12 mouse cellular contexts compared by ENCODE assay signal in the genomic region with DNA sequence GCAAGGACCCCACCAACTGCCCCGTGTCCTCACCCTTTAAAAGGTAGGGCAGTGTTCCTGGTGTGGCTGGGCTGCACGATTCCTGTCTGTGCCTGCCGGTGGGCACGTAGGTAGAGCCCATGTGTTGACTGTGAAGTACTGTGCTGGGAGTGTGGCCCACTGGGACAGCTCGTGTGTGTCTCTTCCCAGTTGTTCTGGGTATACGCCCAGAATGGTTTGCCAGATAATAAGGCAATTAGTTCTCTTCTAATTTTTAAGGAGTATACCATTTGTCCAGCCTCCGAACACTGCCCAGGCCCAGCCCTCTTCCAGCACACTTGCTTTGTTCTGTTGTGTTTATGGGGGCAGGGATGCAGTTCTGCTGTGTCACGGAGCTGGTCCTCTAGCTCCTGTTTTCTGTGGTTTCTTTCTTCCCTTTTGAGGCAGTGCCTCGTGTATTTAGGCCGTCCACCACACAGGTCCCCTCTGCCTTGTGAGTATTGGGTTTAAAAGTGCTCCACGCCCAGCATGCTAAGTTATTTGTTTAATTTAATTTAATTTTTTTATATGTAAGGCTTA. TPM values are rescaled to one million over a fixed set of nuclear protein-coding genes. Genes with fewer than 3 reads are reported as not detected.
A peak's percentile ranks its signal among the peaks of the same experiment; 100 is the strongest.
DNase-seq lines count a peak whose midpoint lies in the region; ATAC-seq and TF ChIP-seq lines count a peak whose summit lies in the region.
"Had no signal": no experiment of that assay in that cellular context is flagged by ENCODE, and none has a peak within 500 bp of the region (broad histone marks: within the 10 kb centered on the region; RNA-seq: fewer than 3 reads in every experiment).

No protein-coding gene starts in this region.

- TF ChIP-seq CTCF in G1E (IDR thresholded peaks at IDR 0.05; ENCODE audit: low read depth, low read length), result no peak

- H3K4me1 ChIP-seq in hindbrain, embryonic 10.5 days (replicated peaks), result peaks cover 52% of the 10 kb centered on the region
- H3K4me1 ChIP-seq in hindbrain, embryonic 11.5 days (replicated peaks; ENCODE audit: control insufficient read depth, insufficient read depth, low read length), result peaks cover 15% of the 10 kb centered on the region
- H3K4me1 ChIP-seq in G1E (ENCODE audit: insufficient read depth, low read depth, low read length), result peaks cover 73% of the 10 kb centered on the region
- H3K4me1 ChIP-seq in heart, embryonic 14.5 days (ENCODE audit: control insufficient read depth in 2 of 2, insufficient read depth in 2 of 2, low read length in 2 of 2), result peaks cover 33 to 50% of the 10 kb centered on the region in 2 experiments

- no peaks in the 10 kb centered on the region for H3K27me3 ChIP-seq in hindbrain, embryonic 10.5 days (ENCODE audit: insufficient read depth, poor library complexity, severe bottlenecking)
- H3K27me3 ChIP-seq in hindbrain, embryonic 11.5 days (ENCODE audit: control insufficient read depth, insufficient read depth, low read length), result no peaks in the 10 kb centered on the region
- no peaks in the 10 kb centered on the region for H3K27me3 ChIP-seq in G1E (ENCODE audit: insufficient read depth, low read length)
- H3K27me3 ChIP-seq in heart, embryonic 14.5 days (ENCODE audit: control insufficient read depth, insufficient read depth, low read length), result no peaks in the 10 kb centered on the region
- H3K27me3 ChIP-seq: midbrain, embryonic 15.5 days had no signal

- DNase-seq in hindbrain, embryonic 10.5 days (ENCODE audit: low spot score), result no peak
- DNase-seq in hindbrain, embryonic 11.5 days (ENCODE audit: low spot score), result no peak
- DNase-seq in G1E (ENCODE audit: low spot score), result peak; percentile 67
- no peak for DNase-seq in urinary bladder, postnatal 25 days (ENCODE audit: low spot score)
- no peak for DNase-seq in thymus, postnatal 10 days (ENCODE audit: low spot score in 2 of 2)
- DNase-seq in adrenal gland, postnatal 36 days, result no peak
- DNase-seq: kidney, adult 11 months; thymus, postnatal 14 days had no signal

- ATAC-seq in hindbrain, embryonic 11.5 days (ENCODE audit: low FRiP score), result no peak
- ATAC-seq in G1E (ENCODE audit: extremely low read depth, insufficient number of reproducible peaks, low FRiP score, poor library complexity, severe bottlenecking), result peak; percentile 77
- no peak for ATAC-seq in heart, embryonic 14.5 days (ENCODE audit: insufficient number of reproducible peaks, insufficient read depth, low FRiP score, low read depth)
- peak; percentile 68 for ATAC-seq in megakaryocyte progenitor cell, adult 5-6 weeks (replicated peaks; ENCODE audit: poor library complexity)
- ATAC-seq: midbrain, embryonic 15.5 days had no signal

- H3K27ac ChIP-seq in hindbrain, embryonic 10.5 days, result 0 out of 2 replicates have a peak overlapping the region, but pooled peaks have one; percentile 14
- H3K27ac ChIP-seq in hindbrain, embryonic 11.5 days (ENCODE audit: low read depth, low read length), result no peak overlapping the region
- H3K27ac ChIP-seq in heart, embryonic 14.5 days (replicated peaks in 1 of 2; ENCODE audit: control insufficient read depth in 1 of 2, insufficient read depth in 1 of 2, low read depth in 2 of 2, low read length in 2 of 2), result peak overlapping the region; percentile 35 to 57
- H3K27ac ChIP-seq: midbrain, embryonic 15.5 days had no signal

- WGBS in hindbrain, embryonic 10.5 days, result 69% methylated on average over 11 of the region's 11 CpGs
- WGBS in hindbrain, embryonic 11.5 days, result 77% methylated on average over 11 of the region's 11 CpGs
- WGBS in heart, embryonic 14.5 days, result 70% methylated on average over 11 of the region's 11 CpGs

- H3K9ac ChIP-seq in hindbrain, embryonic 11.5 days (ENCODE audit: low read depth, low read length), result no peak overlapping the region
- H3K9ac ChIP-seq in heart, embryonic 14.5 days (ENCODE audit: low read length), result no peak overlapping the region
- H3K9ac ChIP-seq: midbrain, embryonic 15.5 days had no signal

- 0 out of 2 replicates have a peak, but pooled peaks cover 4% of the 10 kb centered on the region for H3K36me3 ChIP-seq in hindbrain, embryonic 10.5 days
- H3K36me3 ChIP-seq in hindbrain, embryonic 11.5 days (ENCODE audit: control insufficient read depth, insufficient read depth, low read length), result no peaks in the 10 kb centered on the region
- H3K36me3 ChIP-seq in G1E (replicated peaks), result peaks cover 31% of the 10 kb centered on the region
- H3K36me3 ChIP-seq in heart, embryonic 14.5 days (ENCODE audit: control insufficient read depth, insufficient read depth, low read length), result no peaks in the 10 kb centered on the region
- H3K36me3 ChIP-seq: midbrain, embryonic 15.5 days had no signal

- no peak overlapping the region for H3K4me2 ChIP-seq in hindbrain, embryonic 11.5 days (replicated peaks; ENCODE audit: low read depth, low read length)
- H3K4me2 ChIP-seq in heart, embryonic 14.5 days (ENCODE audit: low read length), result 0 out of 2 replicates have a peak overlapping the region, but pooled peaks have one; percentile 1
- H3K4me2 ChIP-seq: midbrain, embryonic 15.5 days had no signal

- no peak overlapping the region for H3K4me3 ChIP-seq in hindbrain, embryonic 10.5 days
- no peak overlapping the region for H3K4me3 ChIP-seq in hindbrain, embryonic 11.5 days (ENCODE audit: low read depth, low read length)
- H3K4me3 ChIP-seq in G1E (ENCODE audit: low read depth, low read length), result peak overlapping the region; percentile 60; the same call in 1 of the 2 replicates
- H3K4me3 ChIP-seq in heart, embryonic 14.5 days (ENCODE audit: control insufficient read depth in 1 of 2, insufficient read depth in 1 of 2, low read depth in 1 of 2, low read length in 2 of 2), result no peak overlapping the region
- H3K4me3 ChIP-seq: midbrain, embryonic 15.5 days had no signal

- H3K9me3 ChIP-seq in hindbrain, embryonic 10.5 days, result peaks cover 5% of the 10 kb centered on the region; the same call in 1 of the 2 replicates
- no peaks in the 10 kb centered on the region for H3K9me3 ChIP-seq in hindbrain, embryonic 11.5 days (ENCODE audit: control insufficient read depth, low read length)
- no peaks in the 10 kb centered on the region for H3K9me3 ChIP-seq in G1E (replicated peaks)
- no peaks in the 10 kb centered on the region for H3K9me3 ChIP-seq in heart, embryonic 14.5 days (ENCODE audit: control insufficient read depth, low read length)
- H3K9me3 ChIP-seq: midbrain, embryonic 15.5 days had no signal

RNA-seq across cellular contexts. Expression of a gene that starts 12.2 kb away (rescaled TPM):
- polyA plus RNA-seq in hindbrain, embryonic 10.5 days (2016; fragmentation: Nextera tagmentation; extraction: Ambion mirVana), result 90.0 and 118 TPM in 2 replicates
- polyA plus RNA-seq in hindbrain, embryonic 11.5 days (2014; fragmentation: Nextera tagmentation; extraction: Ambion mirVana), result 116 and 125 TPM in 2 replicates
- total RNA-seq in G1E (2014; fragmentation: Nextera tagmentation) (17.1 and 22.1 TPM in 2 replicates), G1E (2017) (17.6 and 18.6 TPM in 2 replicates)
- polyA plus RNA-seq in G1E (2012), result 46.2 and 51.1 TPM in 2 replicates
- polyA plus RNA-seq in heart, embryonic 14.5 days (2014; fragmentation: Nextera tagmentation; extraction: Ambion mirVana), result 62.8 and 72.9 TPM in 2 replicates
- total RNA-seq in megakaryocyte progenitor cell, adult 5-6 weeks (2015), result 75.9 and 76.7 TPM in 2 replicates
- total RNA-seq in megakaryocyte progenitor cell, adult 5-6 weeks (2017), result 72.6 and 79.3 TPM in 2 replicates
- total RNA-seq in adrenal gland, postnatal 36 days (2021), result 10 to 100 TPM; 37.1 to 53.6 TPM

RNA-seq across cellular contexts. Expression of a gene that starts 31.5 kb away (rescaled TPM):
- polyA plus RNA-seq in hindbrain, embryonic 10.5 days (2016; fragmentation: Nextera tagmentation; extraction: Ambion mirVana), result 4.2 and 4.7 TPM in 2 replicates
- polyA plus RNA-seq in hindbrain, embryonic 11.5 days (2014; fragmentation: Nextera tagmentation; extraction: Ambion mirVana), result 2.7 and 4.3 TPM in 2 replicates
- total RNA-seq in G1E (2014; fragmentation: Nextera tagmentation) (not detected in 2 replicates), G1E (2017) (0.33 and 0.46 TPM in 2 replicates)
- polyA plus RNA-seq in G1E (2012), result 0.04 and 0.18 TPM in 2 replicates
- not detected in 2 replicates for polyA plus RNA-seq in heart, embryonic 14.5 days (2014; fragmentation: Nextera tagmentation; extraction: Ambion mirVana)
- not detected in 2 replicates for total RNA-seq in megakaryocyte progenitor cell, adult 5-6 weeks (2015)
- total RNA-seq in megakaryocyte progenitor cell, adult 5-6 weeks (2017), result not detected in 2 replicates
- total RNA-seq in adrenal gland, postnatal 36 days (2021), result not detected
- total RNA-seq: adrenal gland, postnatal 4 days had no signal
- polyA plus RNA-seq: midbrain, embryonic 15.5 days had no signal

RNA-seq across cellular contexts. Expression of a gene that starts 38.0 kb away (rescaled TPM):
- polyA plus RNA-seq in hindbrain, embryonic 10.5 days (2016; fragmentation: Nextera tagmentation; extraction: Ambion mirVana), result 1.6 and 6.5 TPM in 2 replicates
- 1.4 and 2.0 TPM in 2 replicates for polyA plus RNA-seq in hindbrain, embryonic 11.5 days (2014; fragmentation: Nextera tagmentation; extraction: Ambion mirVana)
- total RNA-seq in G1E (2014; fragmentation: Nextera tagmentation) (9.3 and 16.4 TPM in 2 replicates), G1E (2017) (4.2 and 4.3 TPM in 2 replicates)
- 48.0 and 61.7 TPM in 2 replicates for polyA plus RNA-seq in G1E (2012)
- polyA plus RNA-seq in heart, embryonic 14.5 days (2014; fragmentation: Nextera tagmentation; extraction: Ambion mirVana), result 0.63 and 0.76 TPM in 2 replicates
- total RNA-seq in megakaryocyte progenitor cell, adult 5-6 weeks (2015), result 1.1 and 1.3 TPM in 2 replicates
- 0.91 TPM in 1 of 2 replicates, not detected in the other for total RNA-seq in megakaryocyte progenitor cell, adult 5-6 weeks (2017)
- total RNA-seq in adrenal gland, postnatal 36 days (2021), result 1 to 10 TPM; 1.2 to 1.5 TPM

Comparison
In these comparisons a context has a peak if more than half of its experiments do, and no peak if none do; other contexts are left out.
1. ATAC-seq: peak in G1E (single experiment) and megakaryocyte progenitor cell, adult 5-6 weeks (single experiment); none in hindbrain, embryonic 11.5 days (single experiment) and heart, embryonic 14.5 days (single experiment).